Mouse (Mus musculus) liver, embryonic 16.5 days (tissue): ENCODE results near the gene B9d2. TPM values are rescaled to one million over a fixed set of nuclear protein-coding genes. Genes with fewer than 3 reads are reported as not detected.

ENCODE experiments used
- ATAC-seq: fragments of 200-750 bp; cut with Nextera tagmentation; 2 replicates; pipeline ENCODE4 v1.8.0; 2017; ENCODE audit warnings: low read depth, mild to moderate bottlenecking, moderate number of reproducible peaks, moderate library complexity
- H3K27ac ChIP-seq: fragments of 300-500 bp; sonication (generic); 2 replicates; pipeline ENCODE4 v1.5.1; 2014; ENCODE audit warnings: mild to moderate bottlenecking, low read length
- H3K27me3 ChIP-seq: fragments of 300-500 bp; sonication (generic); 2 replicates; pipeline ENCODE4 v1.6.1; 2014; ENCODE audit warnings: low read depth, low read length, mixed read lengths; ENCODE audit not compliant: control insufficient read depth, insufficient read depth
- H3K36me3 ChIP-seq: fragments of 300-500 bp; sonication (generic); 2 replicates; pipeline ENCODE4 v1.6.1; 2014; ENCODE audit warnings: mild to moderate bottlenecking; ENCODE audit not compliant: control insufficient read depth, insufficient read depth
- H3K4me1 ChIP-seq: fragments of 300-500 bp; sonication (generic); 2 replicates; pipeline ENCODE4 v1.6.1; 2014; ENCODE audit warnings: low read depth, low read length, mixed read lengths; ENCODE audit not compliant: control insufficient read depth
- H3K4me2 ChIP-seq: fragments of 300-500 bp; sonication (generic); 2 replicates; pipeline ENCODE4 v1.6.1; 2014; ENCODE audit warnings: low read depth, low read length, mixed read lengths
- H3K4me3 ChIP-seq: fragments of 300-500 bp; sonication (generic); 2 replicates; pipeline ENCODE4 v1.5.1; 2014; ENCODE audit warnings: low read depth, mild to moderate bottlenecking, low read length
- H3K9ac ChIP-seq: fragments of 300-500 bp; sonication (generic); 2 replicates; pipeline ENCODE4 v1.6.1; 2014; ENCODE audit warnings: low read depth, low read length
- H3K9me3 ChIP-seq: fragments of 300-500 bp; sonication (generic); replicated peaks from 2 replicates; pipeline ENCODE4 v1.6.1; 2016; ENCODE audit warnings: low read length; ENCODE audit not compliant: control insufficient read depth
- WGBS: fragments of 180-500 bp; shearing (Covaris S2); extraction: QIAGEN DNeasy Blood & Tissue Kit; methylation state at CpG from one replicate; pipeline ENCODE4 v1.1.7; 2014; ENCODE audit not compliant: insufficient replicate concordance; 5-methylcytosine and 5-hydroxymethylcytosine counted together
- polyA plus RNA-seq: library from polyadenylated mRNA; unstranded; fragments of >200 nt; fragmentation: Nextera tagmentation; extraction: Ambion mirVana; gene quantifications from 2 replicates; pipeline ENCODE4 v1.2.1, GENCODE M21; 2015

B9d2 gene
- polyA plus RNA-seq = 20.1 and 21.0 TPM in 2 replicates

DNA sequence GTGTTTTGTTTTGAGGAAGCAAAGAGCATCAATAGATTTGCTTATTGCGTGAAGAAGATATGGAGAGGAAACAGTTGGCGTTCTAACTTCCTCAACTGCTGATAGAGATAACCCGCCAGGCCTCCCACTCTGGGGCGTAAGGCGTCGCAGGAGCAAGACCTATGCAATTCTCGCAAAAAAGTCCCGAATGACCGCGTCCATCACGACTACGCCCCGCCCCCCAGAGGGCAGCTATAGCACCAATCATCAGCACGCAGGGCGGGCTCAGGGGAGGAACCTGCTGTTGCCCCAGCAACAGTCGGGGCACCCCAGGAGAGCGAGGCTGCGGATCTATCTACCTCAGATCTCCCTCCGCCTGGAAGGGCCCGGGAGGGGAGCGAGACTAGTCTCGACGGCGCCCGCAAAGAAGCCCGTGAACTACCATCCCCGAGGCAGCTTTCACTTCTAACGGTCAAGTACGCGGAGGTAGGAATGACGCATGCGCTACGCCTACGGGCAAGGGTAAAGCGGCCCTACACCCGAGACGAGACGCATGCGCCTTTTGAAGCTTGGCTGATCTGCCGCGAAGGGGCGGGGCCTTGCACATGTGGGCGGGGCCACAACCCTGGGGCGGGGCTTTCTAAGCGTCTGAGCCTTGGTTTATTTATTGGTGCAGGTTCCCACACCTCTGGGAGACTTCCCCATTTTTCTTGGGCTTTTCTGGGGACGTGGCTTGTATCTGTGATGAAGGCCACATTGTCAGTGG is at the start of gene B9d2:
Gene B9d2, plus strand, starts transcription at position 267 of the 745 bp plus-strand sequence.
- Histone ChIP-seq H3K4me2 (peak within 1 kb of the TSS; percentile 86), H3K27me3 (peaks cover 2% of the 10 kb centered on the region; the same call in 1 of the 2 replicates), H3K9ac (peak within 1 kb of the TSS; percentile 81), H3K9me3 (no peaks in the 10 kb centered on the region), H3K4me3 (peak within 1 kb of the TSS; percentile 85), H3K27ac (peak within 1 kb of the TSS; percentile 97), H3K4me1 (peaks cover 47% of the 10 kb centered on the region), H3K36me3 (no peaks in the 10 kb centered on the region)
- ATAC-seq = peak; percentile 96
- WGBS = under 1% methylated on average over 46 of the region's 46 CpGs

DNA sequence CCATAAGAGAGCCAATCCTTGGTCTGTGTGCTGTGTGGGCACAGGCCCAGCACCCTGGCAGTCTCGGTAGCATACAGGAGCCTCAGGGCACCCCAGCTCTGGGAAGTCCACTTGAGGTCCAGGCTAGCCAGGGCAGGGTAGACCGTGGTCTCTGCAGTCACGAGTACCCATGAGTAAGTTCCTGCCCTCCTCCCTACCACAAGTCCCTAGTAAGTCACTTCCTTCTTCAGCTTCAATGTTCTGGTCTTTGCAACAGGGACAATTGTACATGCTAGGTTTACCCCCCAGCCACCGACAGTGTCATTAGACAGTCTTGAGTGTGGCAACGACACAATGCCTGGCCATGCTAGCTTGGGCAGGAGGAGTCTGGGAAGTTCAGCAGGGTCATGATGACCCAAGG is 47.9 kb upstream of the B9d2 start:
- Histone ChIP-seq H3K9ac (no peak overlapping the region), H3K36me3 (no peaks in the 10 kb centered on the region), H3K4me1 (peaks cover 9% of the 10 kb centered on the region), H3K27ac (peak overlapping the region; percentile 31; the same call in 1 of the 2 replicates), H3K4me3 (no peak overlapping the region), H3K27me3 (no peaks in the 10 kb centered on the region), H3K4me2 (no peak overlapping the region), H3K9me3 (no peaks in the 10 kb centered on the region)
- 27% methylated on average over 5 of the region's 5 CpGs for WGBS
- ATAC-seq = no peak

DNA sequence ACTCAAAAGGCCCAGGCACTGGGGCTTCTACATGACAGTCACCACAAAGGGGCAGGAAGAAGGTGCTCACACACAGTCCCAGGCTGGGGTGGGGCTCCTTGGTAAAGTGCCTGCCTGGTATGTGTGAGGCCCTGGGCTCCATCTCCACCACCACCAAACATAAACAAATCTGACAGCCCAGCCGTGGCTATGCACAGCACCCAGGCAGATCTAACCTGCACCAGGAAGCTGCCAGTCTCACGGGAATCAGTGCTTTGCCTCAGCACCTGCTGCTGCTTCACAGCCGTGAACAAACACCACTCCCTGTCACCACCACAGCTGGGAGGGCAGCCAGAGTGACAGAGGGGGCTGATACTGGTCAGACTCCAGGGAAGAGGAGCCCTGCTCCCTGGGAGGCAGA is 44.2 kb upstream of the B9d2 start:
- Histone ChIP-seq H3K27ac (peak overlapping the region; percentile 41; the same call in 1 of the 2 replicates), H3K9ac (no peak overlapping the region), H3K9me3 (no peaks in the 10 kb centered on the region), H3K36me3 (no peaks in the 10 kb centered on the region; the same call in 1 of the 2 replicates), H3K4me1 (no peaks in the 10 kb centered on the region), H3K4me3 (no peak overlapping the region), H3K27me3 (no peaks in the 10 kb centered on the region), H3K4me2 (no peak overlapping the region)
- WGBS = 39% methylated on average over 3 of the region's 3 CpGs
- no peak for ATAC-seq

DNA sequence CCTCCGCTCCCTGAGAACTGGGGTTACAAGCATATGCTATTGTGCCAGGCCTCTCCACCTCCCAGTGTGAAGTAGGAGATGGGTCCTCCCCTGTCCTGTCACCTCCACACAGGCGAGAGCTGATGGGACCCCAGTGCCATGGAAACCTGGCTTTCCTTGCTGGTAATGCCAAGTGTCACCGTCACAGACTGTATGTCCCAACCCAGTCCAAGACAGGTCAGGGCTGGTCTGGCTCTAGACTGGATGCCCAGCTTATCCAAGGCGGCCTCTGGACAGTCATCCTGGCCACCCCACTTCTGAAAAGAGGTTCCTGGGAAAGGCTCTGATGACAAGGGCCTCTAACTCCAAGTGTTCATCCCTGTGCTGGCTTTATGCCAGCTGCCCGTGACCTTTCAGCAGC is 43.5 kb upstream of the B9d2 start:
- no peak overlapping the region for H3K4me3 ChIP-seq
- H3K4me1 ChIP-seq = no peaks in the 10 kb centered on the region
- H3K27ac ChIP-seq = no peak overlapping the region
- H3K27me3 ChIP-seq = no peaks in the 10 kb centered on the region
- H3K9ac ChIP-seq = no peak overlapping the region
- no peaks in the 10 kb centered on the region for H3K9me3 ChIP-seq
- H3K36me3 ChIP-seq = no peaks in the 10 kb centered on the region; the same call in 1 of the 2 replicates
- H3K4me2 ChIP-seq = no peak overlapping the region
- 71% methylated on average over 5 of the region's 5 CpGs for WGBS
- ATAC-seq = no peak

DNA sequence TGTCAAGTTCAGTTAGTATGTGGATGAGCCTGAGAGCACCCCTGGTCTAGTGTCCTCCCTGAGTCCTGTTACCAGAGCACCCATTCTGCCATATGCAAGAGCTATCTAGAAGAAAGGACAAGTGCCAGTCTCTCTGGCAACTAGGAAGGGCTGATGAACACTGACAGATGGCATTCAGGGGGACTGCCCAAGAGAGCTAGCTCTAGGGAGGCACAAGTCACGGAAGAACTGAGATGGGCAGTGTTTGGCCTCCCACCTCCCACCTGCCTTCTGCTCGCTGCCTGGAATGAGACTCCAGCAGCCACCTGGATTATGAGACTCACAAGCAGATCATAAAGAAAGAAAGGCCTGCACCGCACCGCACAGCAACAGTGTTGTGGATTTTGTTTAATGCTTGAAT is 40.8 kb upstream of the B9d2 start:
- Histone ChIP-seq H3K36me3 (no peaks in the 10 kb centered on the region; the same call in 1 of the 2 replicates), H3K9me3 (no peaks in the 10 kb centered on the region), H3K4me2 (no peak overlapping the region), H3K27me3 (no peaks in the 10 kb centered on the region), H3K4me1 (no peaks in the 10 kb centered on the region), H3K4me3 (no peak overlapping the region), H3K27ac (no peak overlapping the region), H3K9ac (no peak overlapping the region)
- WGBS = 69% methylated on average over 4 of the region's 4 CpGs
- ATAC-seq = no peak

DNA sequence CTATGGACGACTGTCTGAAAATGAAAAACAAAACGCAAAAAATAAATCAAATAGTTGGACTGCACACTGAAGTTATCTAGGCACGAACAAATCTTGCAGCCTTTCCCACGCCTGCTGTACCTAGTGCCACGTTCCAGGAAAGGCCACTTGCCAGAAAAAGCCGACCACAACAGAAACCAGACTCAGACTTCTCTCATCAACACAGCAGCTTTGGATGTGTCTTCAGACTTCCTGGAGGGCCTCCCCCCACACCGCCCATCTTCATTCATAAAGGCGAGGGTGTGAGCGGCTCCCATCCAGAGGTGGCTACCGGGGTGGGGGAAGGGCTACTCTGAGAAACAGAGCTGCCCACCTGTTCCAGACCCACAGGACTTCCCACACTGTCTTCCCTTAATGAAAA is 36.4 kb upstream of the B9d2 start:
- no peak overlapping the region for H3K9ac ChIP-seq
- no peak overlapping the region for H3K27ac ChIP-seq
- no peak overlapping the region for H3K4me3 ChIP-seq
- ATAC-seq = no peak
- H3K9me3 ChIP-seq = no peaks in the 10 kb centered on the region
- WGBS = 45% methylated on average over 10 of the region's 10 CpGs
- no peak overlapping the region for H3K4me2 ChIP-seq
- H3K27me3 ChIP-seq = no peaks in the 10 kb centered on the region
- no peaks in the 10 kb centered on the region for H3K4me1 ChIP-seq
- H3K36me3 ChIP-seq = no peaks in the 10 kb centered on the region; the same call in 1 of the 2 replicates

DNA sequence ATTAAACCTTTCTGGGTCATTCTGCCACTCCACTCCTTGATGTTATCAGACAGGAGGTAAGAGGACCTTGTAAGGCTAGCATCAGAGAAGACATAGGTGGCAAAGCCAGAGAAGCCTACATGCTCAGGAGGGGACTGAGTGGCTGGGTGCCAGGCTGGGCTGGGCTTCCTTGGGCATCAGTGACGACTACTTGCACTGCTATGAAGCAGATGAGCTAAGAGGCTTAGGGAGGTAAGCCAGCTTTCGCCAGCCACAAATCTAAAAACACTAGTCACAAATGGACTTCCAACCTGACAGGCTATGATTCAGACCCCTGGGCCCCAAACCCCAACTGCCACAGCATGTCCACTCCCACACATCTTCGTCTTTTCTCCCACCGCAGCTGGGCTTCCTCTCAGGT is 35.9 kb upstream of the B9d2 start:
- Histone ChIP-seq H3K4me3 (no peak overlapping the region), H3K9me3 (no peaks in the 10 kb centered on the region), H3K27ac (no peak overlapping the region), H3K9ac (no peak overlapping the region), H3K4me2 (no peak overlapping the region), H3K4me1 (peaks cover 4% of the 10 kb centered on the region), H3K27me3 (no peaks in the 10 kb centered on the region), H3K36me3 (no peaks in the 10 kb centered on the region; the same call in 1 of the 2 replicates)
- no peak for ATAC-seq
- 31% methylated on average over 4 of the region's 4 CpGs for WGBS

DNA sequence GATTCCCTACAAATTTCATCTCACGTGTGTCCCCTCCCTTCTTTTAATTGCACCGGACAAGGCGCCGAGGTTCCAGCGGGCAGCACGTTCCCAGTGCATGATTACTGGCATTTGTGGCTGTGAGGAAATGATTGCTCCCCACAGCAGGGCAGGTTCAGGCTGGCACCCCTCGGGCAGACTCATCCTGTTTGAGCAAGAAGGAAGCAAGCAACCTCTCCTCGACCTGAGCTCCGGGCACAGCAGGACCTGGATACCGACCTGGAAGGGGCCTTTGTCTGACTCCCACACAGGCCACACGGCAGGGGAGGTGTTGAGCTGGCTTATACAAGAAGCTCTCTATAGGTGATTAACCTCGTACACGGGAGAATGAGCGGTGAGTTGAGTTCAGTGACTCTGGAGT is 35.5 kb upstream of the B9d2 start:
- H3K4me3 ChIP-seq = no peak overlapping the region
- peaks cover 7% of the 10 kb centered on the region for H3K4me1 ChIP-seq
- H3K9me3 ChIP-seq = no peaks in the 10 kb centered on the region
- H3K4me2 ChIP-seq = no peak overlapping the region
- no peak overlapping the region for H3K9ac ChIP-seq
- 42% methylated on average over 14 of the region's 14 CpGs for WGBS
- H3K36me3 ChIP-seq = no peaks in the 10 kb centered on the region; the same call in 1 of the 2 replicates
- H3K27ac ChIP-seq = no peak overlapping the region
- no peak for ATAC-seq
- no peaks in the 10 kb centered on the region for H3K27me3 ChIP-seq

DNA sequence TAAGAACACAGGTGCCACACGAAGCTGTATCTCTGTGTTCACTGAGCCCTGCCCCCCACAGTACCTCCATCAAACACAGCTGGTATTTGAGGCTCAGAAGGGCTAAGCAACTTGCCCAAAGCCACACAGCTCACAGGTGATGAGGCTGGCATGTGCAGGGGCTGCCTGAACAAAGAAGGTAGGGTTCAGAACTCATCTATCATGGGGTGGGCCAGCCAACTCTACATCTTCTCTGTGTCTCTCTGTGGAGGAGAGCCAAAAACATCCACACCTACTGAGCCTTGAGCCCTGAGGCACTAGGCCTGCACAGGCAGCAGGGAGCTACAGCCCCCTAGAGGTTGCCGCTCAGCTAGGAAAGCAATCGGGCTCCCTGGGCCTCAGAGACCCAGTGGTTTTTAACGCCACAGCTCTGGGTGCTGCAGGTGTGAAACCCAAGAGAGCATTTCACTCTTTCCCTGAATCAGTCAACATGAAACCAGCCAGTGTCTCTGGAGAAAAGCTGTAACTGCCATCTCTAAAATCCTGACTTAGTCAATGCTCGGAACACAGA is 32.9 kb upstream of the B9d2 start:
- Histone ChIP-seq H3K4me1 (peaks cover 10% of the 10 kb centered on the region), H3K9ac (no peak overlapping the region), H3K27ac (no peak overlapping the region), H3K9me3 (no peaks in the 10 kb centered on the region), H3K27me3 (no peaks in the 10 kb centered on the region), H3K36me3 (no peaks in the 10 kb centered on the region), H3K4me3 (no peak overlapping the region), H3K4me2 (no peak overlapping the region)
- no peak; the same call in 1 of the 2 replicates for ATAC-seq
- WGBS = 32% methylated on average over 5 of the region's 5 CpGs
